Mouse (Mus musculus): ENCODE data around the gene Efcab11.

Efcab11 gene

GRCm38 (mm10) chr12:99884269-99885261 is at the start of gene Efcab11, which contains the start of gene Tdp1:
Gene Efcab11, minus strand, starts transcription at chr12:99884439.
Gene Tdp1, plus strand, starts transcription at chr12:99884517.
- peak; percentile 97 for DNase-seq (ENCODE audit: low read depth, low spot score)

- no peak for DNase-seq (ENCODE audit: low read depth, low spot score)
Measured at GRCm38 (mm10) chr12:99933630-99934029, 49.4 kb upstream of the Efcab11 start.

DNA sequence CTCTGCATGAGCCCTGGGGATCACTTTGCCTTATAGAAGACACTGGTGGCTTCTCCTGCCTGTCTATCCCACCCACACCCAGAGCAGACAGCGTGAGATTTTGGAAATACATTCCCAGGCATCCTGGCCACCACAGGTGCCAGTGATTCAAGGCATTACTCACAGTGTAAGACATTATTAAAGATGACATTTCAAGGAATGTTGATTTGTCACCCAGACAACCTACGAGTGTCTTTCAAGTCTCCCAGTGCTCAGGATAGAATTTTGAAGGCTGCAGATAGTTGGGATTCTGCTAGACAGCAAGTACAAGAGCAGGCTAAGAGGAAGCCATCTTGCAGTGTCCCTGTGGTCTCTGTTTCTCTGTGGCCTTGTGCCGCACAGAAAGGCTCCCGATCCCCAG is 48.0 kb upstream of the Efcab11 start:
- DNase-seq (ENCODE audit: low read depth, low spot score) = no peak

- DNase-seq (ENCODE audit: low read depth, low spot score) = no peak
Measured at GRCm38 (mm10) chr12:99929160-99929559, 44.9 kb upstream of the Efcab11 start.

- no peak for DNase-seq (ENCODE audit: low read depth, low spot score)
Measured at GRCm38 (mm10) chr12:99928311-99928710, 44.1 kb upstream of the Efcab11 start.

GRCm38 (mm10) chr12:99923703-99924102 is 39.5 kb upstream of the Efcab11 start:
- DNase-seq (ENCODE audit: low read depth, low spot score) = no peak

DNA sequence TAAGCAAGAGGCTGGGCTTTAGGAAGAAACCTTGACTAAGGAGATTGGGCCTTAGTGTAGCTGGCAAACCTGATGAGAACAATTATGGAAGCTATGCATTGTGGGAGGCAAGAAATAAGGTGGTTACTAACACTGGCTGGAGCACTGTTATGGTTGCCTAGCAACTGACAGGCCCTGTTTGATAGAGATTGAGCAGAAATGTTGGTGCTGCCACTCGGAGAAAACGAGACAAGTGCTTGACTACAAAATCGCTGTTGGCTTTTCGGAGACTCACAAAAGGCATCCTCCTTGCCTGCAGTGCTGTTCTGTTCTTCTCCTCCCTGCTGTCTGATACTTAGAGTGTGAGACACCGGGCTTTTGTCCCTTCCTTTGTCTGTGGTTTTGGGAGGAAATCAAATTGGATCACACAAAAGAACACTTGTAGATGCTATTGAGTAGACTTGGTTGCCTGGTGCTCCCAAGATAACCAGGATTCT is 38.9 kb upstream of the Efcab11 start:
- DNase-seq (ENCODE audit: low read depth, low spot score) = no peak

DNA sequence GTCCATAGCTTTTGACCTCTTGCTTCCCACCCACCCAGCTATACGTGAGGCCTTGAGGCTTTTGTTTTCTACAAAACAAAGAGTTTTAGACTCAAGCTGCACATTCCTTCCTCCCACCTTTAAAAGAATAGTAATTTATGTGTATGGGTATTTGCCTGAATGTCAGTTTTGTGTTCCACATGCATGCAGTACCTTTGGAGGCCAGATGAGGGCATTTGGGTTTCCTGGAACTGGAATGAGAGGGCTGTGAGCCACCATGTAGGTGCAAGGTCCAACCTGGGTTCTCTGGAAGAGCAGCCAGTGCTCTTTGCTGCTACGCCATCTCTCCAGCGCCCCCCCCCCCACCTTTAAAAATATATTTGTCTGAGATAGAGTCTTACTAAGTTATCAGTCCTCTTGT is 36.8 kb upstream of the Efcab11 start:
- peak; percentile 9 for DNase-seq (ENCODE audit: low read depth, low spot score)

DNA sequence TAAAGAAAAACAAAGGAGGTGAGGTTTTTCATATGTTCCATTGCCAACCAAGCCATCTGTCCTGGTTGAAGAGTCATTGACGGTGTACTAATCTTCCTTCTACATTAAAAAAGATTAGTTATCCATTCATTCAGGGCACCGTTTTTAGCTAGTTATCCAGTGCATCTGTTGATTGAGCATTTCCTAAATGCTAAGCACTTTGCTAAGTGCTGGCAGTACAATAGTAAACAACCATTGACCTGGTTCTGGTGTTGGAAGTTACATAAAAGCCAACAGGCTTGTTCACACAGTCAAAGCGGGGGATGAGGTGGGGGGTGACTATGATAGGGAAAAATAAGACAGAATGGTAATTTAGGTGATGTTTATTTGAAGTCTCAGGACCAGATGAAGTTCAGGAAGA is 35.4 kb upstream of the Efcab11 start:
- DNase-seq (ENCODE audit: low read depth, low spot score) = no peak

DNA sequence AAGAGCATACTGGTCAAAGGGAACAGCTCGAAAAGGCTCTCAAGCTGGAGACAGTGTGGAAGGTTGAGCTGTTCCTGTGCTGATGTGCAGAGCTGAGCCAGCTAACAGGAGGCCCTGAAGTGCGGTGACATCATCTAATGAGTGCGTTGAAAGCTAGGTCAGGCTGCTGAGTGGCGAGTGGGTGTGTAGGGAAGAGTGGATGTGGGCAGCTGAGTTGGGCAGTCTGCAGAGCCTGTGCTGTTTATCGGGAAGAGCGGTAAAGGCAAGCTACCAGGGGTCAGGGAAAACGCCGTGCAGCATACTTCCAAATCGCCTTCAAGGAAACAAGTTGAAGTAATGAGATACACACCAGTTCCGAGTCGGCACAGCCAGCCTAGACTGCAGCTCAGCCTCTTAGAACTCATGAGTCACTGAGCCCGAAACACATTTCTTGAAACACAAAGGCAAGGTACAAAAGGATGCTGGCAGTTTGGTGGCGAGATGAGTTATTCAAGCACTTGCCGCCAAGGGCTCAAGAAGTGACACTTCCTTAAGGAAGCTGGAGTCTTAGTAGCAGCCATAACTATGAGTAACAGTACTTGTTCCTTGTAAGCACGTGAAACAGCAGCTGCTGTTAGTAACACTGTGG is 33.7 kb upstream of the Efcab11 start:
- DNase-seq (ENCODE audit: low read depth, low spot score) = no peak

DNA sequence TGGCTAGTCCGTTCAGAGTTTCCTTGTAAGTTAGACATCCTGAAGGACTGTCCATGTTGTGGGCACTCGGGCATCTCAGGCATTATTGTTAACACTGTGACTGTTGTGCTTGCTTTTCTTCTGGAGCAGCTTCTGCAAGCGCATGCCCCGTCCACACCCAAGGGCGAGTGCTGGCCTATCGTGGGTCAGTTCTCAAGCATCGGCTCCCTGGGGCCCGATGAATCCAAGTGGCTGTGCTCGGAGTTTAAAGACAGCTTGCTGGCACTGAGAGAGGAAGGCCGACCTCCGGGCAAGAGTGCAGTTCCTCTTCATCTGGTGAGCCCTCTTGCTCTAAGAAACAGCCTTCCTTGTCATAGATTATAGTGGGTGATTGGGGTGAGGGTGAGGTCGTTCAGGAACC is 27.2 kb upstream of the Efcab11 start:
- no peak for DNase-seq (ENCODE audit: low read depth, low spot score)

GRCm38 (mm10) chr12:99904537-99904936 is 20.3 kb upstream of the Efcab11 start:
- no peak for DNase-seq (ENCODE audit: low read depth, low spot score)

- no peak for DNase-seq (ENCODE audit: low read depth, low spot score)
Measured at GRCm38 (mm10) chr12:99902867-99903370, 18.7 kb upstream of the Efcab11 start.

DNA sequence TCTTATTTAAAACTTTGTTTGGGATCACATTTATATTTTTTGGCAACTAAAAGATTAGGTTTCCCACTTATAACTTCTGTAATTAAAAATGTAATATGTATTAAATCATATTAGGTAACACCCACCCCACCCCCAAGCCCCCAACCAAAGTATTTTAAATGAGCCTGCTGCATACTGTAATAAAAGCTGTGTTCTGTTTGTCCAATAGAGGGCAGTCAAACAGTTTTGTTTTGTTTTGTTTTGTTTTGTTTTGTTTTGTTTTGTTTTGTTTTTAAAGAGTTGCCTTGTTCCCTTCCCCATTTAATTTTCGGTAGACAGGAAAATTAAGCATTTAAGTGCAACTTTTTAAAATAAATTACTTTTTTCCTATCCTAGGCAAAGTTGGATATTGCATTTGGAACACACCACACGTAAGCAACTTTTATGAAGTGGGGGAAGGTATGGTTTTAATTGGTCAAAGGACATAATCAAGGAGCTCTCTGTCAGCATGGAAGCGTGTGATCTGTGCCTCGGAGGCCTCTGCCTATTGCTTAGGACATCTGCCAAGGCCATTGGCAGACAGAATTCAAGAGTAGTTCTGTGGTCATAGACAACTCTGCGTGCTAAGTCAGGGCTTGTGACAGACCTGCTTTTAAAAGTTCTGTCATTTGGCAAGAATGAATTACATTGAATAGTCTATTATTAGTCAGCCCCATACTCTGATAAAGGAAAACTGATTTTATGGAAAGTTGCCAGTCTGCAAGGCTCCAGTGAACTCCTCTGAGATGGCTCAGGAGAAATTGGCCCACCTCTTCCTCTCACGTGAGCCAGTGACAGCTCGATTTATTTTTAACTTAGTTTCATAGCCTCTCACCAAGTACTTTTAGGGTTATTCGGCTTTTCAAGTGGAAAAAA is 18.0 kb upstream of the Efcab11 start:
- no peak for DNase-seq (ENCODE audit: low read depth, low spot score)

GRCm38 (mm10) chr12:99899991-99900390 is 15.8 kb upstream of the Efcab11 start:
- DNase-seq (ENCODE audit: low read depth, low spot score) = peak; percentile 48

GRCm38 (mm10) chr12:99898248-99898870 is 14.1 kb upstream of the Efcab11 start:
- DNase-seq (ENCODE audit: low read depth, low spot score) = no peak

DNA sequence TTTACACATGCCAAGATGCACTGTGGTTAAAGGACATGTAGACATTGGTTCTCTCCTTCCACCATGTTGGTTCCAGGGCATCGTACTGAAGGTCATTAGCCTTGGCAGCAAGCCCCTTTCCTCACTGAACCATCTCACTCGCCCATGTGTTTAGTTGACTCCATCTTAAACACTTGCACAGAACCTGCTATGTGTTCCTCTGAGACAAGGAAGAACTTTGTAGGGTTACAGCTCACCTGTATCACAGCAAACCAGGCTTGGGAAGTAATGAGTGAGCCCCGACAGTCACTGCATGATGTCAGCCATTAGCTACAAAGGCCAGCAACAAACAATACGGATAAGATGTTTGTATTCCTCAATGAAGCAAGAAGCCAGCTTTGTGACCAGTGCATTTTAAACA is 13.6 kb upstream of the Efcab11 start:
- no peak for DNase-seq (ENCODE audit: low read depth, low spot score)

GRCm38 (mm10) chr12:99885282-99885901 is 1.2 kb upstream of the Efcab11 start:
- DNase-seq (ENCODE audit: low read depth, low spot score) = no peak

- peak; percentile 58 for DNase-seq (ENCODE audit: low read depth, low spot score)
Measured at GRCm38 (mm10) chr12:99883713-99884105, 530 bp downstream of the Efcab11 start.

DNA sequence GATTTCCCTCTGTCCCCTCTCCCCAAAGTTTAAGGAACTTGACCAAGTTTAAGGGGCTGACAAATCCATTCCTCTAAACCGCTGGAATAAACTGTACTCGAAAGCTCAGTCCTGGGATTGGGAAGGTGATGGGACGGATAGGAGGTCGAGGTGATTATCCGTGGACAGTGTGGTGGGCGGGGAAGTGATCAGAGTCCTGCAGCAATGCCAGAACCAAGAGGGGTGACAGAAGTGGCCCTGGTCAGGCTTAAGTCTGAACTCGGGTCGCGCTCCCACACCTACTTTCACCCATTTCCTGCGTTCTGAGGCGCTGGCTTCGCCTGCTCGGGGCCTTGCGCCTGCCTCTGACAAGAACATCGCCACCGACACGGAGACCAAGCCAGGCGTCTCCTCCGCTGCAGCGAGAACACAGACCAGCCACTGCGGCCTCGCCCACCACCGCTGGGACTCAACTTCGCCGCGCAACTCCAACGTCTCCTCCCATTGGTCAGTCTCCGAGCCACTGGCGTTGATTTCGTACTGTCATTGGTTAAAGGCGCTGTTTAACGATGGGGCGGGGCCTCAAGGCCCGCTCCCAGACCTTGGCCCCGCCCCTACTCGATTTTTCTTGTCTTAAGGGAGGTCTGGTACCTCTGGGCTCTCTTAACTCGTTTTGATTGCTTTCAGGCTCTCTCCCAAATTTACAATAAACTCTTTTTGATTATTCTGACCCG is 1.1 kb downstream of the Efcab11 start:
- DNase-seq (ENCODE audit: low read depth, low spot score) = peak; percentile 95
